Mouse (Mus musculus): Measurements from ENCODE around the gene Rnf208.

Gene Rnf208

GRCm38 (mm10) chr2:25242101-25242506 lies at the start of gene Rnf208, which contains the start of gene Cysrt1:
TSS of gene Rnf208 (plus strand) at chr2:25242255.
TSS of gene Cysrt1 (minus strand) at chr2:25242452.
- DNase-seq (ENCODE audit: extremely low read depth, low read depth) = no peak

DNA sequence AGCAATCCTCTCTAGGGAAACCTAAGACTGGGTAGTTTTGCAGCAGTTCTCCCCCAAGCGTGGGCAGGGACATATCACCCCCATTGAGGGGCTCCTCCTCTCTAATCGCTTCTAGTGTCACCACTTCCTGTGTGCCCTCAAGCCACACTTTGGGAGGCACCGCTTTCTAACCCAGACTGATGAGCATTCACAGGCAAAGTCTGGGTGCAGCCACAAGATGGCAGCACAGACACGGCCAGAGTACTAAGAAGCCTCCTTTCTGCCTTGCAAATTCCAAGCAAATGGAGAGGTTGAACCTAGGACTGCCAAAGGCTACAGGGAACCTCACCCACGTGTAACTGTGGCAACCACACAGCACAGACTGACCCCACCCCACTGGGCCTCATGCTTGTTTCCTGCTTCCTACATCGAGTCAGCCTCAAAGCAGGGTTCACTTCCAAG lies 48.7 kb upstream of the Rnf208 start:
- peak; percentile 90 for DNase-seq (ENCODE audit: extremely low read depth, low read depth)

DNA sequence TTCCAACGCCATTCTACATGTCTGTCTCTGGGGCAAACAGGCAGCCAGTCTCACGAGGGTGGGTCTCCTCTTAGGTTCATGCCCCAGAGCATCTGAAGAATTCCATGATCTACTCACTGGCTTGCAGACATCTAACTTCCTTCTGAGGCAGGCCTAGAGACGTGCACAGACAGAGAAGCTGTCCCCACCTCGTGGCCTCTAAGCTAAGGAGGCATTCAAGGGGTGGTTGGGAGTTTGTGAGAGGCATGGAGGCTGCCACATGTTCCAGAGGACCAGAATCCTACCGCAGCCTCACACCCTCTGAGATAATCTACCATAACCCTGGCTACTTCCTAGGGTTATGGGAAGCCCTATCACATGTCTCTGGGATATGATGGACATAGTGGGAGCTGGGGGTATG lies 48.0 kb upstream of the Rnf208 start:
- DNase-seq (ENCODE audit: extremely low read depth, low read depth) = no peak

- DNase-seq (ENCODE audit: extremely low read depth, low read depth) = no peak
Measured at GRCm38 (mm10) chr2:25194486-25195171, 47.4 kb upstream of the Rnf208 start.

DNA sequence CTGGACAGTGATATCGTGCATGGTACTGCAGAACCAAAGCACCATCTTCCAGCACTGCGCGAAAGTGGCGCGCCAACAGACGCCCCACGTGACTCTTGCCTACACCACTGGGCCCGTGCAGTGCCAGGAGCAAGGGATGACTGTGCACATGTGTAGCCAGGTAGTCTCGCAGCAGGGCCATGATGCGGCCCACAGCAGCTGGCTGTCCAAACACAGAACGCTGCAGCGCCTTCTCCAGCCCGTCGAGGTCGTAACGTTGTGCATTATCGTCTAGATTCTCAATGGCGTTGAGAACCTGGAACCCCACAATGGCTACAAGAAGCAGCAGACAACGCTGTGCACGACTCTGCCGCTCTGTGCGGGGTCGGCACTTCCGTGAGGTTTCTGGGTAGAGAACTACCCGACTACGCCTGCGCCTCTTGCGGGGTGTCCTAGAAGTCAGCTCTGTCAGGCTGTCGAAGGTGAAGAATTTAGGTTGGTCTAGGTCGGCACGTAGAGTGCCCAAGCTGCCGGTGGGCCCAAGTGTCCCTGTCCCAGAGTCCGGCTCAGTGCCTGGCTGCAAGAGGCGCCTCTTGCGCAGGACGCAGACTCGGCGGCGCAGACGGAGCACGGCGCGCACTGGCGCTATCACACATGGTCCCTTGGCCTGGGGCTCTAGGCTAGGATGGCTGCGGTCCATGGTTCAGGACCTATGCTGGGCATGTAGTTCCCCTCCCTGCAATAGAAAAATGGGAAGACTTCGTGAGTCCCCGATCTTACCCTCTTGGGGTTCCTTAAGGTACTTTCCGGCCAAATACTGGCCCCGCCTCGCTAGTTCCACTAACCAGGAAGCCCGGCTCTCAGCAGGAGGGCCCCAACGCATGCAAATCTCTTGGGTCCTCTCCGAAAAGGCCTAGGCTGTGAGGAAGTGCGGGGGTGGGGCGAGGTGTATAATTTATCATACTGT lies 46.6 kb upstream of the Rnf208 start:
- peak; percentile 88 for DNase-seq (ENCODE audit: extremely low read depth, low read depth)

GRCm38 (mm10) chr2:25196172-25196954 lies 45.7 kb upstream of the Rnf208 start, which contains the start of gene Tor4a:
TSS of gene Tor4a (minus strand) at chr2:25196886.
- DNase-seq (ENCODE audit: extremely low read depth, low read depth) = peak; percentile 96

DNA sequence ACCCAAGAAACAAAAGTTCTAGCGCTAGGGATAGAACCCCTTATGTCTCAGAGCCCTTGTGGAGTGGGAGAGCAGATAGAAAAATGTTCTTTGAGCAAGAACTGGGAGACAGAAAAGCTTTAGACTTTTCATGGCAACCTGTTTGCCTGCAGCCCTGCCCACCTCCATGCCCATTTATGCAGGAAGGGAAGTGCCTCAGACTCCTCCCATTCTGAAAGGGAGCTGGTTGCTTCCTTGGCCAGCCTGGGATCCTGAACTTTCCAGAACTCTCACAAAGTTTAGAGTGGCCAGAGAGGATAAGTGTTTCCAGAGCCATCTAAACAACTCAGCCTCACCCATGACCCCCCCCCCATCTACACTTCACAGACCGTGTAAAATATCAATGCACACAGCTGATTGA lies 44.9 kb upstream of the Rnf208 start:
- no peak for DNase-seq (ENCODE audit: extremely low read depth, low read depth)

- DNase-seq (ENCODE audit: extremely low read depth, low read depth) = no peak
Measured at GRCm38 (mm10) chr2:25197946-25198345, 44.1 kb upstream of the Rnf208 start.

DNA sequence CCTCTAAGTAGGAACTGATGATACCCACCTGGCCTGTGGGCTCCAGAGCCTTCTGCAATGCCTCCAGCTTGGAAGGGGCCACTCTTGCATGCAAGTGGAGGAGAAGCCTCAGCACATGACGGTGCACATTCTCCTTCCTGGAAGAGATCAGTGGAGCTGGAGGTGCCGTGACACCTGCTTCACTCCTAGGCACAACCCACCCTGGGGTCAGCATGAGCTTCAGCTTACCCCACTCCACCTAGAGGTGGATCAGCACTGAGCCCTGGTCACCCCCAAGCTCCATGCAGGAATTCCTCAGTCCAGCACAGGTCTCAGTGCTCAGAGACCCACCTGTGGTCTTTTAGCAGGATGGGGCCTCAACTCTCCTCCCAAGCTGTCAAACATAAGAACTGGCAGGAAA lies 41.4 kb upstream of the Rnf208 start:
- no peak for DNase-seq (ENCODE audit: extremely low read depth, low read depth)

DNA sequence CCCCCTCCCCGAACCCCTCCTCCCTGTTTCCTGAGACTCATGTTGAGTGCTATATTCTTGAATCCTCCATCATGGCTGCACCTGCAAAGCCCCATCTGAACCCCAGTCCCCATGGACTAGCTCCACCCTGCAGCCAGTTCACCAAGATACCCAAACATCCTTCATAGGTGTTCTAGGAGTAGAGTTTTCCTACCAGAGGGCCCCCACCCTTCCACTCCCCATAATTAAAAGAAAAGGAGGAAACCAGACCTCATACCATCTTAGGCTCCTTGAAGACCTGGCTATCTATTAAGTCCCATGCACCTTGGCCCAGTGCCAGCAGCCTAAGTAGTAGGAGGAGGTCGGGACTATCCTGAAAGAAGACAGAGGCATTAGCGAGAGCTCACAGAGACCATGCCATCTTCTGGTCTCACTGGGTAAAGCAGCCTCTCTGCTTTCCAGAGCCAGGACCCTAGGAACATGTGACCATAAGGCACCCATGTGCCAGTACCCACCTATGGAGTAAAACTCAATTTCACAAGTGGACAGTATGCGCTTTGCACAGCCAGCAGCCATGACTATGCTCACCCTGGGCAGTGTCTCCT lies 38.3 kb upstream of the Rnf208 start:
- no peak for DNase-seq (ENCODE audit: extremely low read depth, low read depth)

DNA sequence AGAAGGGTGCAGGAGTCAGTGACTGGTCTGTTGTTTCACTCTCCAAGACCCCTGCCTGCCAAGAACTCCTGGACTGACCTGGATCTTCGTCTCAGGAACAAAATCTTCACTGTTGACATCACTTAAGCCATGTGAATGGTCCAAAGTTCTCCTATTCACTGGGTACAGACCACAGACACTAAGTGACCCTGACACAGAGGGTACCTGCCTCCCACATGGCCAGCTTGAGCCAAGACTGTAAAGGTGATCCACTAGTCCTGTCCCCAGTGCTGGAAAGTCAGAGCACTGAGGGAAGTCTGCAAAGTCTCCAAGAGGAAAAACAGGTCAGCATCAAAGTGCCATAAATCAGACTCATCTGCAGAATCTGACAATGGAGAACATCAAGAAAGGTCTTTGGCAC lies 34.5 kb upstream of the Rnf208 start:
- DNase-seq (ENCODE audit: extremely low read depth, low read depth) = no peak

DNA sequence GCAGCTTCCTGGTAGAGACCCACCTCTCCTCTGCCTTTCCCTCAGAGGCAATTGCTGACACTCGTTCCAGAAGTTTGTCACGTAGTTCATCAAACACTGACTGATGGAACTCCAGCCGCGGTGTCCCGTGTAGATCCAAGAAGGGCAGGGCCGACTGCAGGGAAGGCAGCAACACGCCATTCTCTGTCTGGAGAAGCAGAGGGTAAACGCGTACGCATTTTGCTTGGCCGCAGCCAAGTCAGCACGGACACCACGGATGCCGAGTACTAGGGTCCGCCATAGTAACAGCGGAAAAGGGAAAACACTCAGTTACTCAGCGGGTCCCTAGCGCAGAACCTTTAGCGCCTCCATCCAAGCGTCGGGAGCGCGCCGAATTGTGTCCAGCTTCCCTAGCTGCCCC lies 31.4 kb upstream of the Rnf208 start:
- DNase-seq (ENCODE audit: extremely low read depth, low read depth) = no peak

DNA sequence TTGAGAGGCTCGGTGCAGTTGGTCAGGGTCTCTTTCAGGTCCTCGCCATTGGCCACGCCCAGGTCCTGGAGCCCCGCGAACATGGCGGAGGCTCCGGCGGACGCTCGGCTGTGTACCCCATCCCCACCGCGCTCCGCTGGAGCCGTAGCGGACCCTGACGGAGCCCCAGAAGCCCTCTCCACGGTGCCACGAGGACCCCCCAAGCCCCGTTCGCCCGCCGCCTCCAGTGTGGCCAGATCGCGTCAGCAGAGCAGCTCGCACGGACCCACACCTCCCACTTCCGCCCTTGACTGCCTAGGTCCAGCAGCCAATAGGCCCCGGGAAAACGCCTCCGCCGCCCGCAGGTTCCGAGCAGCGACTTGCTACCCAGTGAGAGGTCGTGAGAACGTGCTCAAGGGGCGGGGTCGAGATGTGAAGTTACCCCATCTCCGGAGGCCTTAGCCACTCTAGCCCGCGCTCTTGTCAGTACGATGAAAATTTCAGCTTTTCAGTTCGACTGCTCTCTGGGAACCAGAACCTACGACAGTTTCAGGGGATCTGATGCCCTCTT lies 30.9 kb upstream of the Rnf208 start, which contains the start of gene Nelfb:
Nelfb (minus strand) TSS at position 369 of the 550 bp plus-strand sequence.
- peak; percentile 89 for DNase-seq (ENCODE audit: extremely low read depth, low read depth)

DNA sequence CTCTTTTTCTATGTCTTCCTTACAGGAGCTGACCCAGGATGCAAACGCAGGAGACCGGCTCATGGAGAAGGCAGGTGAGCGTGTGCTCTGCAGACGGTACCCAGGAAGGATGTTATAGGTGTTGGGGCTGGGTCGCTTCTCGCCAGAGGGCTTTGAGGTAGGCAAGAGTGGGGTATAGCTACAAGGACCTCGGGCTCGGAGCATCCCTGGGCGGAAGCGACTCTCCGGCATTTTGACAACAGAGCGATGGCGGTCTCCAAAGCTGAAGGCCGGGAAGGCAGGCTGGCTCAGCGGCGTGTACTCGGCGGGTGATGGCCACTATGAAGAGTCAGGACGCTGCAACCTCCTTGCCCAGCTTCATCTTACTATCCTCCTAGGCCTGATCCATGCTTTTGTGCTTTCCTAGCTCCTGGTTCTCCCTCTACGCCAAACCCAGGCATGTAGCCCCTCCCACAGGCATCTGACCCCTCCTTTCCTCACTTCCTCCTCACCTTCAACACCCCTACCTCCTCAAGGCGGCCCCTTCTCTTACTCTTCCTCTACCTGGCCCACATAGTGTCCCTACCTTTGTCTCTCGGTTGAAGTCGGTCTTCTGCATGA lies 28.7 kb upstream of the Rnf208 start:
- no peak for DNase-seq (ENCODE audit: extremely low read depth, low read depth)

DNA sequence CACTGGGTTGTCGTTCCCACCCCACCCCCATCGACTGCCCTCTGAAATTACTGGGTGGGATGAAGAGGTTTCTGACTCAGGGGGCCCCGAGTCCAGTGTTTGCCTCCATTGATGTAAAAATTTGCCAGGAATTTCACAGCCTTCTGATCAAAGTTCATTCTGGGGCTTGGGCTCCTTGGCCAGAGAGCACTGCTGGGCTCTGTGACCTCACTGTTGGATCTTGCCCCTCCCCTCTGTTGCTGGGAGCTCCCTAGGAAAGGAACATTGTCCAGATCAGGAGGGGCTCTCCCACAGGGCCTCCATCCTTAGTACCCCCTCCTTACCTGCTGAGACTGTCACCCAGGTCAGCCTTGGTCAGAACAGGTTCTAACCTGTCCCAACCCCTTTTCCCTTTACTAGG lies 27.6 kb upstream of the Rnf208 start, which contains the start of gene Stpg3:
Stpg3 (minus strand) TSS at position 194 of the 400 bp plus-strand sequence.
- no peak for DNase-seq (ENCODE audit: extremely low read depth, low read depth)

DNA sequence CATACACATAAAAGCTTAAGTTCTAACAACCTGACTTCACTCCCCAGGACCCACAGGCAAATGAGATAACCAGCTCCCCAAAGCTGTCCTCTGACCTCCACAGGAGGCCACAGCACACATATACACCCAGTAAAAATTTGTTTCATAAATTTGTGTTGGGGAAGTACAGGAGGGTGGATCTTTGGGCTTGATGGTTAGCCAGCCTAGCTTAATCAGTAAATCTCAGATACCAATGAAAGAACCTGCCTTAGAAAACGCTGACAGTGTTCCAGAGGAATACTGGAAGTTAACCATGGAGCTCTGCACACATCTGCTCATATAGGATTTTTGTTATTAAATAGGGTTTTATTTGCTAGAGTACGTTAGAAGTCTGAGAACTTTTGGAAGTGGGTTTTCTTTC lies 24.4 kb upstream of the Rnf208 start:
- no peak for DNase-seq (ENCODE audit: extremely low read depth, low read depth)

DNA sequence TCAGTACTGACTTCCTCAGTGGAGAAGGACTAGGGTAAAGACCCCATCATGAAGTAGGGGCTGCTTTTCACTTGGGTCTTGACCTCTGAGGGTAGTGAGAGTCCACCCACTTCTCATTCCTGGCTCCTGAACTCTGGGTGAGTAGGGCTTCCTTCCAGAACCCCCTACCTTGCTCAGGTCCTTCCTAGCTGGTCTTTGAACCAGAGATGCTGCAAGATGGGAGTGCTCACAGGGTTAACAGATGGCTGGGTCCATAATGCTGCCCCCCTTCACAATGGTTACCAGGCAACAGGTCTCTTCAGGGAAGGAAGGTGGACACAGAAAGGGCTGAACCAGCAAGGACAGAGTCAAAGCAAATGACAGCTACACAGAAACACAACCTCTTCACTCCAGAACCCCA lies 23.6 kb upstream of the Rnf208 start, which contains the start of gene Fam166a:
Fam166a (plus strand) TSS at position 301 of the 400 bp plus-strand sequence.
- no peak for DNase-seq (ENCODE audit: extremely low read depth, low read depth)

DNA sequence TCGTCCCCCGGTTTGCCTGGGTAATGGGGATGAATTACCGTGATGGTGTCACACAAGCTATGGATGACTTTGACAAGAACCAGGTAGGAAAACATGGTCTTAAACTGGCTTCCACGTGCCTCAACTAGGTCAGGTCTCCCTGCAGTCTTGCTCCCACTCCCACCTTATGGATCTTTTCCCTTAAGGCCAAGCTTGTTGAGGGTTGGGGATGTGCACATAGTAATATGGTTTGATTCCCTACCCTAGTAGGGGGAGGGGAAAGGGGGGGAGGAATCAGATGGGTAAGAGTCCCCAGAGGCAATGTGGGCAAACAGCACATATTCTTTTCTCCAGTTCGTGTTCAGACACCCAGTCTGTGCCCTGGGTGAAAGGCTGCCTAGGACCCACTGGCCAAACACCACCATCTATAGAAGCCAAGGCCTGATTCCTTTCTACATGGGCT lies 20.7 kb upstream of the Rnf208 start:
- no peak for DNase-seq (ENCODE audit: extremely low read depth, low read depth)

DNA sequence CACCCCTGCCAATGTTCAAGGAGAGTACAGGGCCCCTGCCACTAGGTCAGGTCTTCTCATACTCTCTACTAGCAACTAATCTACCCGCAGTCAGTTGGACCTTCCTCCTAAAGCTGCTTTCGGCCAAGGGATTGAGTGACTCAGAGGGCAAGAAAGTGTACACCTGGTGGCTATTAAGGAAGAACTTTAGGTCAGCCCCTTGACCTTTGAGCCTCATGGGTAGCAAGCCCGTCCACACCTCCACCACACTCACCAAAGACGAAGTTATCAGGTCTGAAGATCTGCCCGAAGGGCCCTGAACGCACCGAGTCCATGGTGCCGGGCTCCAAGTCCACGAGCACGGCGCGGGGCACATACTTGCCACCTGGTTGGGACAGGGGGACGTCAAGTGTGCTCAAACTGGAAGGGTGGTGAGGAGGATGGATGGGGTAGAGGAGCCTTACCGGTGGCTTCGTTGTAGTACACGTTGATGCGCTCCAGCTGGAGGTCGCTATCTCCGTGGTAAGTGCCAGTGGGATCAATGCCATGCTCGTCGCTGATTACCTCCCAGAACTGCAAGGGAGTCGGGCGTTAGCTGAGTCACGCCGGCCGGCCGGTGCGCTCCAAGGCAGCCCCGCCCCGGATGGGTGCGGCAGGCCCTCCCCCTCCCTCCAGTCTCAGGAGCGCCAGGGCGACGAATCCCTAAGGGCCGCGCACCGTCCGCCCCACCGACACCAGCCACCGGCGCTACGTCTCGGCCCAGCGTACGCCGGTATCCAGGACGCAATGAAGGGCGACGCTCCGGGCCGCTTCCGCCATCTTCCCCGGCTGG lies 18.2 kb upstream of the Rnf208 start:
- DNase-seq (ENCODE audit: extremely low read depth, low read depth) = peak; percentile 65

- no peak for DNase-seq (ENCODE audit: extremely low read depth, low read depth)
Measured at GRCm38 (mm10) chr2:25224492-25224765, 17.6 kb upstream of the Rnf208 start, which contains the start of gene Tubb4b. TSS of gene Tubb4b (minus strand) at chr2:25224702.

Data from MEL-GATA-1-ER (cell line).